Mouse (Mus musculus) limb, embryonic 12.5 days (tissue): ENCODE data around the gene Smoc1. TPM values are rescaled to one million over a fixed set of nuclear protein-coding genes. Genes with fewer than 3 reads are reported as not detected.

Experiments used
- ATAC-seq: fragments of 200-750 bp; cut with Nextera tagmentation; 2 replicates; pipeline ENCODE4 v1.8.0; 2017; ENCODE audit warnings: low read depth, moderate TSS enrichment; ENCODE audit not compliant: insufficient number of reproducible peaks, insufficient read depth, low FRiP score, low TSS enrichment
- H3K27ac ChIP-seq: fragments of 300-500 bp; sonication (generic); 2 replicates; pipeline ENCODE4 v1.5.1; 2016; ENCODE audit warnings: mild to moderate bottlenecking, moderate library complexity
- H3K27me3 ChIP-seq: fragments of 300-500 bp; sonication (generic); 2 replicates; pipeline ENCODE4 v1.6.1; 2016; ENCODE audit warnings: mild to moderate bottlenecking, moderate library complexity
- H3K36me3 ChIP-seq: fragments of 300-500 bp; sonication (generic); 2 replicates; pipeline ENCODE4 v1.6.1; 2016; ENCODE audit warnings: mild to moderate bottlenecking, moderate library complexity
- H3K4me1 ChIP-seq: fragments of 300-500 bp; sonication (generic); replicated peaks from 2 replicates; pipeline ENCODE4 v1.6.1; 2016
- H3K4me2 ChIP-seq: fragments of 300-500 bp; sonication (generic); 2 replicates; pipeline ENCODE4 v1.6.1; 2016; ENCODE audit warnings: mild to moderate bottlenecking, moderate library complexity
- H3K4me3 ChIP-seq: fragments of 300-500 bp; sonication (generic); replicated peaks from 2 replicates; pipeline ENCODE4 v1.5.1; 2016; ENCODE audit warnings: mild to moderate bottlenecking
- H3K9ac ChIP-seq: fragments of 300-500 bp; sonication (generic); replicated peaks from 2 replicates; pipeline ENCODE4 v1.6.1; 2016; ENCODE audit warnings: mild to moderate bottlenecking, moderate library complexity
- H3K9me3 ChIP-seq: fragments of 300-500 bp; sonication (generic); 2 replicates; pipeline ENCODE4 v1.6.1; 2016; ENCODE audit warnings: mild to moderate bottlenecking, moderate library complexity
- WGBS: fragments of 180-500 bp; shearing (Covaris S2); methylation state at CpG from one replicate; pipeline ENCODE4 v1.1.7; 2016; 5-methylcytosine and 5-hydroxymethylcytosine counted together
- microRNA-seq: library from miRNA; unstranded; fragments of <30 nt; microRNA quantifications from one replicate; pipeline ENCODE4, GENCODE M21; 2017
- polyA plus RNA-seq: library from polyadenylated mRNA; unstranded; fragments of >200 nt; fragmentation: Nextera tagmentation; extraction: Ambion mirVana; gene quantifications from 2 replicates; pipeline ENCODE4 v1.2.1, GENCODE M21; 2016

Gene Smoc1
- polyA plus RNA-seq, 1 experiment from 2014 or later, result 13.1 TPM

DNA sequence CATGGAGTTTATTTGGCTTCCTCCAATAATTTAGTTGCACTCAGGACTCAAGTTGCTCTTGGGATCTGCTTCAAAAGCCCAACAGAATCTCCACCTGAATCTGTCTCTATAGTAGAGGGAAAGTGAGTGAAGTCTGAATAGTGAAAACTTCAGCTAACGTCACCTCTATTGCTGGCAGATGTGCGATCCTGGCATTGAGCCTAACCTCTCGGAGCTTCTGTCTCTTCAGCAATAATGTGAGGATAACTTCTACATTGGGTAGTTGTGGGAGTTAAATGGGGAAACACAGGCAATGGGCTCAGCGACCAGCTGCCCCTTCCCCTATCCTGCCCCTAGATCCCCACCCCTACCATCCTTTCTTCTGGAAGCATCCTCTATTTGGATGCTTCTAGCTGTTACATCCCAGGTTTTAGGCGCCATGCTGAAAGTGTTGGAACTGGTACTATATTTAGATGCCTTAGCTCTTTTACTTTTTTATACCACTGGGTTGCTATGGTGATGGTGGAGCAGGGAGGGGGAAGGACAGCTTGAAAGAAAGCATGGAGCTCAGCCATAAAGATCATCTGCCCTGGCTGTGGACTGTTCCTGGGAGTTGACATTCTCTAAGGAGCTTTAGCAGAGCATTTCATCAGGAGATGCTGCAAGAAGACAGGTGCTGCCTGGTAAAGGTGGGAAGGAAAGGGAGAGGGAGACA is 201.3 kb downstream of the Smoc1 start:
- WGBS, result 64% methylated on average over 5 of the region's 5 CpGs
- no peak overlapping the region for H3K4me2 ChIP-seq
- H3K36me3 ChIP-seq, result no peaks in the 10 kb centered on the region
- H3K4me1 ChIP-seq, result no peaks in the 10 kb centered on the region
- no peak overlapping the region for H3K9ac ChIP-seq
- H3K9me3 ChIP-seq, result no peaks in the 10 kb centered on the region
- no peak for ATAC-seq
- H3K4me3 ChIP-seq, result no peak overlapping the region
- H3K27ac ChIP-seq, result no peak overlapping the region
- no peaks in the 10 kb centered on the region for H3K27me3 ChIP-seq

DNA sequence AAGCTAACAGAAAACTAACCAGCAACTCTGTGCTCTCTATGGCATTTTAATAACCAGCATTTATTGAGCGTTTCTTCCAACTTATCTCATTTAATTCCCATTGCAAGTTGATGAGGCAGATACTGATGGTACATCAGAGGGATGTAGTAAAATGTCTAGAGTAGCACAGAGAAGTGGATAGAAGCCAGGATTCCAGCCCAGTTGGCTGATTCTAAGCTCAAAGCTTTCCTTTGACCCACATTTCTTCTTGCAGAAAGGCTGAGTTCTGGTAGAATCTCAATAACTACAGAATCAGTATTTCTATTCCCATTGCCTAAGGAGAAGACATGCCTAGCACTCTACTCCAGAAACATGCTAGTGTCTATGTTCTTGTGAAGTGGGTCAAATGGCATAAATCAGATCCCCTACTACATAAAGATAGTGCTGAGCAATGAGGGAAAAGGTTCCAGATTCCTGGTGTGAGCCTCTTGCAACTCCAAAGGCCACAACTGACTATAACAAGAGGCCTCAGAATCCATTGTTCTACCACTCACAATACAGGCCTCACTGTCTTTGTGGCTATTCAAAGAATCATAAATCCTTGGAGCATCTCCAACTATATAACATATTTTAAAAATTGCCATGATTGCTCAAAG is 207.3 kb downstream of the Smoc1 start:
- ATAC-seq, result no peak
- WGBS, result 94% methylated on average over 1 of the region's 1 CpGs

DNA sequence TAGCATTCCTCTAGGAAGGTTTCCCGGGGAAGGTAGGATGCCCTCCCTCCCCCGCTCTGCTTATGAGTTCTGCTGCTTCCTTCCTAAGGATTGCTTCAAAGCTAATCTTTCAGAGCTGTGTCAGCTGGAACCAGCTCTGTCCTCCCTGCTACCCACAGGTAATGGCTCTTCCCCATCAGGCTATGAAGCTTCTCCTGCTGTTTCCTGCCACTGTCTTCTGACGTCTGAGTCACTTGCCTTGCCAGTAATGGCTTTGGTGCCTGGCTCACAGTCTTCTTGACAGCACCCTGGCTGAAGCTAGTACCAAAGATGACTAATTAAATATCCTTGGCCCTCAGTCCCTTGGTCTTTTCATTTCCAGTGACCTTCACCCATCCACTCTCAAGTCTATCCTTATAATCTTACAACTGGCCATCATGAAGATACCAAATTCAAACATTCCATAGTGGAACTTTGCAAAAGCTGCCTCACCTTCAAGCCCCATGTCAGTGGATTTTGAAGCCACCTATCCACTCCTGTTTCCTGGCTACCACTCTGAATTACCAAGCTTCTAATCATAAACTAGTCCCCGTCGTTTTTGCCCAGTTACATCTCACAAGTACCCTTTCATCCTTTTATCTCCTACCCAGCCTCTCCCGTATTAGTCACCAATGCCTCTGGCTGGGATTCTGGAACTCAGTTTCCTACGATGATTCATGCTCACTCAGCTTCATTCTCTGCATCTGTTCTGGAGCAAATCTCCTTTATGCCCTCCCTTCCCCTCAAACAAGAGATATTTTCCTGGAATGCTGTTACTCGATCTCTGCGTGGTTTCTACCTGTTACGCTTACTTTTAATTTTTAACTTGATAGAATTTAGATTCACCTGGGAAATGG is 209.1 kb downstream of the Smoc1 start:
- ATAC-seq, result no peak
- Histone ChIP-seq H3K9ac (no peak overlapping the region), H3K4me3 (no peak overlapping the region), H3K4me2 (no peak overlapping the region), H3K27me3 (no peaks in the 10 kb centered on the region), H3K36me3 (no peaks in the 10 kb centered on the region), H3K9me3 (no peaks in the 10 kb centered on the region), H3K4me1 (no peaks in the 10 kb centered on the region), H3K27ac (no peak overlapping the region)
- whole genome bisulfite sequencing, result 87% methylated on average over 10 of the region's 10 CpGs

More for the DNA sequence above, 207.3 kb downstream of the Smoc1 start:
- H3K9ac ChIP-seq, result no peak overlapping the region
- H3K4me3 ChIP-seq, result no peak overlapping the region
- no peaks in the 10 kb centered on the region for H3K4me1 ChIP-seq
- H3K27ac ChIP-seq, result no peak overlapping the region
- no peaks in the 10 kb centered on the region for H3K36me3 ChIP-seq
- H3K27me3 ChIP-seq, result no peaks in the 10 kb centered on the region
- no peaks in the 10 kb centered on the region for H3K9me3 ChIP-seq
- H3K4me2 ChIP-seq, result no peak overlapping the region

Small RNA genes within 50 kb of the gene (microRNA-seq; reads per million reads assigned to microRNA genes)
- 9.3 reads per million, percentile 24 among the genes with 10 or more reads in this experiment for gene Mir3067

Other genes starting within 250 kb of the Smoc1 start
- gene Susd6, start 236.3 kb upstream of the Smoc1 start, polyA plus RNA-seq, result 14.1 and 16.6 TPM in 2 replicates
- 630 and 662 TPM in 2 replicates for gene Srsf5, start 81.3 kb upstream of the Smoc1 start, polyA plus RNA-seq
- gene Slc10a1, start 58.1 kb upstream of the Smoc1 start, polyA plus RNA-seq, result 1.0 and 1.5 TPM in 2 replicates